Mouse (Mus musculus): ENCODE data around the gene Ephb1. TPM values are rescaled to one million over a fixed set of nuclear protein-coding genes. Genes with fewer than 3 reads are reported as not detected.

Ephb1 gene
- polyA plus RNA-seq, 1 experiment from 2014 or later = 1.7 TPM

DNA sequence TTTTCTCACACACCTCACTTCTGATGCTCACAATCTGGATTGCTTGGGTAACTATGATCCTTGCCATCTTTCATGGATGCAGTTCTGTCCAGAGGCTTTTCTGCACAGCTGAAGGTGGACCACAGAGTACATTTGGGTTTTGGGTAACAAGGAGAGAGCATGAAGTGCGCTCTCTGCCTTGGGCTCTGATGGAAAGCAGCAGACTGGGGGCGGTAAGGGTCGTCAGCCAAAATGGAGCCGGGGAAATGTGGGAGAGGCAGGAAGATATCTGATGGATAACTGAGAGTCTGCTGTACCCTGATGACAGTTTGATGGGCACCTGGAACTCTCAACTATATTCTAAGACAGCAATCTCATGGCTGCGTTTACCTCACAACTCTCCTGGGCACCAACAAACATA, 19.4 kb upstream of the Ephb1 start:
- no peak for ATAC-seq (ENCODE audit: insufficient number of reproducible peaks, insufficient read depth, low FRiP score, low read depth)

DNA sequence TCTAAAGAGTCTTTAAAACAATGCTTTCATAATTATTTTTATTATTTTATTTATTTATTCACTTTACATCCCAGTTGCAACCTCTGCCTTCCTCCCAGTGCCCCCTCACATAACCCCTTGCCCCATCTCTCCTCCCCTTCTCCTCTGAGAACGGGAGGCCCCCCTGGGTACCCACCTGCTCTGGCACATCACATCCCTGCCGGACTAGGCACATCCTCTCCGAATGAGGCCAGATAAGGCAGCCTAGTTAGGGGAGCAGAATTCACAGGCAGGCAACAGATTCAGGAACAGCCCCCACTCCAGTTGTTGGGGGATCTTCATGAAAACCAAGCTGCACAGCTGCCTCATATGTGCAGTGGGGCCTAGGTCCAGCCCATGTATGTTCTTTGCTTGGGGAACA, 17.4 kb upstream of the Ephb1 start:
- Histone ChIP-seq H3K4me2 (ENCODE audit: low read length) (no peak overlapping the region), H3K4me3 (ENCODE audit: control insufficient read depth in 1 of 2, insufficient read depth in 1 of 2, low read depth in 1 of 2, low read length in 2 of 2) (no peak overlapping the region), H3K9me3 (ENCODE audit: control insufficient read depth, low read length) (no peaks in the 10 kb centered on the region), H3K36me3 (ENCODE audit: control insufficient read depth, insufficient read depth, low read length) (no peaks in the 10 kb centered on the region), H3K9ac (ENCODE audit: low read length) (no peak overlapping the region), H3K27ac (replicated peaks in 1 of 2; ENCODE audit: control insufficient read depth in 1 of 2, insufficient read depth in 1 of 2, low read depth in 2 of 2, low read length in 2 of 2) (no peak overlapping the region), H3K4me1 (ENCODE audit: control insufficient read depth in 2 of 2, insufficient read depth in 2 of 2, low read length in 2 of 2) (no peaks in the 10 kb centered on the region), H3K27me3 (ENCODE audit: control insufficient read depth, insufficient read depth, low read length) (no peaks in the 10 kb centered on the region)
- no peak for ATAC-seq (ENCODE audit: insufficient number of reproducible peaks, insufficient read depth, low FRiP score, low read depth)
- WGBS = 63% methylated on average over 3 of the region's 3 CpGs

More for the DNA sequence above, 19.4 kb upstream of the Ephb1 start:
- WGBS = 56% methylated on average over 5 of the region's 5 CpGs
- no peak overlapping the region for H3K9ac ChIP-seq (ENCODE audit: low read length)
- H3K27ac ChIP-seq (replicated peaks in 1 of 2; ENCODE audit: control insufficient read depth in 1 of 2, insufficient read depth in 1 of 2, low read depth in 2 of 2, low read length in 2 of 2) = no peak overlapping the region
- H3K9me3 ChIP-seq (ENCODE audit: control insufficient read depth, low read length) = no peaks in the 10 kb centered on the region
- no peaks in the 10 kb centered on the region for H3K36me3 ChIP-seq (ENCODE audit: control insufficient read depth, insufficient read depth, low read length)
- no peaks in the 10 kb centered on the region for H3K4me1 ChIP-seq (ENCODE audit: control insufficient read depth in 2 of 2, insufficient read depth in 2 of 2, low read length in 2 of 2)
- H3K4me2 ChIP-seq (ENCODE audit: low read length) = no peak overlapping the region
- no peaks in the 10 kb centered on the region for H3K27me3 ChIP-seq (ENCODE audit: control insufficient read depth, insufficient read depth, low read length)
- H3K4me3 ChIP-seq (ENCODE audit: control insufficient read depth in 1 of 2, insufficient read depth in 1 of 2, low read depth in 1 of 2, low read length in 2 of 2) = no peak overlapping the region

DNA sequence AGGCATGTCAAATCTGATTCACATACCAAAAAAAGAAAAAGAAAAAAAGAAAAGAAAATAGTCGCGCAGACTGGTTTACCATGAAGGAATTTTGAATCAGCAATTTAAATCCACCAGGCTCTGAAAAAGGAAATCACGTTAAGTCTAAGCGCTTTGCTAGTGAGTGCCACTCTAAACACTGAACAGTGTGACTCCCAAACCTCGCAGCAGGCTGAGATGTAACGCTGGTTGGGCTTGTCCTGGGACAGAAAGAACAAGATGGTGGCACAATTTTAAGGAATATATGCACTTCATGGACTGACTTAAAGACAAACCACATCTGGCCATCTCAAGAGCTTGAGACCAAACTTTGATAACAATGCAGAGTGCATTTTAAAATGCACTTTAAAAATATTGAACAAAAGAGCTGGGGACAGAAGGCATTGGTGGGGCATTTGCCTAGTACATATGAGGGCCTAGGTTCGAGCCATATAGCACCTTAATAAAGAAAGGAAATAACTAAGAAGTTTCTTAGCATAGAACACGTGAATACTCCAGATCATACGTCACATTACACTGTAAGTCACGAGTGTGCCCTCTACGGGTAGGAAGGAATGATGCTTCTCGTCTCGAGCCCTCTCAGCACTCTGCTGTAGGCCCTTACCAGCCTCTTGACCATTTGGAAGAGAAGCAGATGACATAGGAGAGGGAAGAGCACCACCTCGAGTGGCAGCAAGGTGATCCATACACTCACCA, 16.7 kb upstream of the Ephb1 start:
- no peaks in the 10 kb centered on the region for H3K27me3 ChIP-seq (ENCODE audit: control insufficient read depth, insufficient read depth, low read length)
- H3K4me3 ChIP-seq (ENCODE audit: control insufficient read depth in 1 of 2, insufficient read depth in 1 of 2, low read depth in 1 of 2, low read length in 2 of 2) = no peak overlapping the region
- H3K4me1 ChIP-seq (ENCODE audit: control insufficient read depth in 2 of 2, insufficient read depth in 2 of 2, low read length in 2 of 2) = no peaks in the 10 kb centered on the region
- ATAC-seq (ENCODE audit: insufficient number of reproducible peaks, insufficient read depth, low FRiP score, low read depth) = no peak
- H3K9ac ChIP-seq (ENCODE audit: low read length) = no peak overlapping the region
- no peak overlapping the region for H3K4me2 ChIP-seq (ENCODE audit: low read length)
- no peaks in the 10 kb centered on the region for H3K36me3 ChIP-seq (ENCODE audit: control insufficient read depth, insufficient read depth, low read length)
- H3K27ac ChIP-seq (replicated peaks in 1 of 2; ENCODE audit: control insufficient read depth in 1 of 2, insufficient read depth in 1 of 2, low read depth in 2 of 2, low read length in 2 of 2) = no peak overlapping the region
- 47% methylated on average over 14 of the region's 14 CpGs for WGBS
- no peaks in the 10 kb centered on the region for H3K9me3 ChIP-seq (ENCODE audit: control insufficient read depth, low read length)

DNA sequence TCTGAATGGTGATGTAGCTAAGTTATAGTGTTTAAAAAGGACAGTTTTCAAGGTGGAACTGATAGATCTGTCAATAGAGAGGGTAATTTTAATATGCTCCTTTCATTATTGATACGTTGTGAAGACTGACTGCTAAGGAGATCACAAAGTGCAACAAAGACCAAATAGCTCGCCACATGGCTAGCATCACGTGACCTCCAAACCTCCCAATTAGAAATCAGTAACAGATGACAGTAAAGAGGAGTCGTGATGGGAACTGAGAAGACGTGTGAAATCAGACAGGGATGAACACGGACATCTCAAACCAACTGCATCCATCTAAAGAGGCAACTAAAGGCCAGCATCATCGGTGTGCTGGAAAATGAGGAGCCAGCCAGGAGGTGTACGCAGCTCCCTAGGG, 15.6 kb upstream of the Ephb1 start:
- no peak overlapping the region for H3K9ac ChIP-seq (ENCODE audit: low read length)
- H3K27ac ChIP-seq (replicated peaks in 1 of 2; ENCODE audit: control insufficient read depth in 1 of 2, insufficient read depth in 1 of 2, low read depth in 2 of 2, low read length in 2 of 2) = no peak overlapping the region
- H3K4me3 ChIP-seq (ENCODE audit: control insufficient read depth in 1 of 2, insufficient read depth in 1 of 2, low read depth in 1 of 2, low read length in 2 of 2) = no peak overlapping the region
- H3K27me3 ChIP-seq (ENCODE audit: control insufficient read depth, insufficient read depth, low read length) = no peaks in the 10 kb centered on the region
- no peak overlapping the region for H3K4me2 ChIP-seq (ENCODE audit: low read length)
- ATAC-seq (ENCODE audit: insufficient number of reproducible peaks, insufficient read depth, low FRiP score, low read depth) = no peak
- WGBS = 60% methylated on average over 8 of the region's 8 CpGs
- H3K4me1 ChIP-seq (ENCODE audit: control insufficient read depth in 2 of 2, insufficient read depth in 2 of 2, low read length in 2 of 2) = no peaks in the 10 kb centered on the region
- no peaks in the 10 kb centered on the region for H3K9me3 ChIP-seq (ENCODE audit: control insufficient read depth, low read length)
- no peaks in the 10 kb centered on the region for H3K36me3 ChIP-seq (ENCODE audit: control insufficient read depth, insufficient read depth, low read length)

DNA sequence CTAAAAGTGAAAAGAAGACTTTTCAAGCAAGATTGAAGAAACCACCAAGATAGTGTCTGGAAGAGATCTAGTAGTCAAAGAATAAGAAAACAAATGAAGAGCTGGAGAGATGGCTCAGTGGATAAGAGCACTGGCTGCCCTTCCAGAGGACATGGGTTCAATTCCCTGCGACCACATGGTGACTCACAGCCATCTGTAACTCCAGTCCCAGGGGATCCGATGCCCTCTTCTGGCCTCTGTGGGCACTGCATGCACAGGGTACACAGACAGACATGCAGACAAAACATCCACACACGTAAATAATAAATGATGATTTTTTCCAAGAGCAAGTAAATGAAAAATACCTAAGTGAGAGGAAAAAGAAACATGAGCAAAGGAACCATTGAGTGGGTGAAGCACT, 14.6 kb upstream of the Ephb1 start:
- H3K9ac ChIP-seq (ENCODE audit: low read length) = no peak overlapping the region
- H3K9me3 ChIP-seq (ENCODE audit: control insufficient read depth, low read length) = no peaks in the 10 kb centered on the region
- WGBS = 69% methylated on average over 3 of the region's 3 CpGs
- H3K4me2 ChIP-seq (ENCODE audit: low read length) = no peak overlapping the region
- H3K4me3 ChIP-seq (ENCODE audit: control insufficient read depth in 1 of 2, insufficient read depth in 1 of 2, low read depth in 1 of 2, low read length in 2 of 2) = no peak overlapping the region
- no peak overlapping the region for H3K27ac ChIP-seq (replicated peaks in 1 of 2; ENCODE audit: control insufficient read depth in 1 of 2, insufficient read depth in 1 of 2, low read depth in 2 of 2, low read length in 2 of 2)
- no peak for ATAC-seq (ENCODE audit: insufficient number of reproducible peaks, insufficient read depth, low FRiP score, low read depth)
- H3K4me1 ChIP-seq (ENCODE audit: control insufficient read depth in 2 of 2, insufficient read depth in 2 of 2, low read length in 2 of 2) = no peaks in the 10 kb centered on the region
- H3K36me3 ChIP-seq (ENCODE audit: control insufficient read depth, insufficient read depth, low read length) = no peaks in the 10 kb centered on the region
- no peaks in the 10 kb centered on the region for H3K27me3 ChIP-seq (ENCODE audit: control insufficient read depth, insufficient read depth, low read length)

DNA sequence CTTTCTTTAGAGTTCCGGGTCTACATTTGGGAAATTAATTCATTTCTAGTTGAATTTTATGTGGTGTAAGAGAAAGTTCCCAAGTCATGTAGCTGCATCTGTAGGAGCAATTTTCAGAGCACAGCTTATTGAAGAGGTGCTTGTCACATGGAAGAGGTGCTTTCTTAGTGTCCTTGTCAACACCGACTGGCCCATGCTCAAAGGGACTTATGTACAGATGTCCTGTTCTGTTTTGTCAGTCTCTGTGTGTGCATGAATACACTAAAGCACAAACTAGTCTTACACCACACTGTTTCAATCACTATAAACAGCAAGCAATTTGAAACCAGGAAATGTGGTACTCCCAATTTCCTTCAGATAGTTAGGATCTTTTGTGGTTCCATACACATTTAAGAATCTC, 13.3 kb upstream of the Ephb1 start:
- H3K4me3 ChIP-seq (ENCODE audit: control insufficient read depth in 1 of 2, insufficient read depth in 1 of 2, low read depth in 1 of 2, low read length in 2 of 2) = no peak overlapping the region
- H3K36me3 ChIP-seq (ENCODE audit: control insufficient read depth, insufficient read depth, low read length) = no peaks in the 10 kb centered on the region
- H3K4me2 ChIP-seq (ENCODE audit: low read length) = no peak overlapping the region
- no peaks in the 10 kb centered on the region for H3K9me3 ChIP-seq (ENCODE audit: control insufficient read depth, low read length)
- no peaks in the 10 kb centered on the region for H3K27me3 ChIP-seq (ENCODE audit: control insufficient read depth, insufficient read depth, low read length)
- no peak for ATAC-seq (ENCODE audit: insufficient number of reproducible peaks, insufficient read depth, low FRiP score, low read depth)
- H3K27ac ChIP-seq (replicated peaks in 1 of 2; ENCODE audit: control insufficient read depth in 1 of 2, insufficient read depth in 1 of 2, low read depth in 2 of 2, low read length in 2 of 2) = no peak overlapping the region
- 80% methylated on average over 2 of the region's 2 CpGs for WGBS
- H3K9ac ChIP-seq (ENCODE audit: low read length) = no peak overlapping the region
- no peaks in the 10 kb centered on the region for H3K4me1 ChIP-seq (ENCODE audit: control insufficient read depth in 2 of 2, insufficient read depth in 2 of 2, low read length in 2 of 2)

DNA sequence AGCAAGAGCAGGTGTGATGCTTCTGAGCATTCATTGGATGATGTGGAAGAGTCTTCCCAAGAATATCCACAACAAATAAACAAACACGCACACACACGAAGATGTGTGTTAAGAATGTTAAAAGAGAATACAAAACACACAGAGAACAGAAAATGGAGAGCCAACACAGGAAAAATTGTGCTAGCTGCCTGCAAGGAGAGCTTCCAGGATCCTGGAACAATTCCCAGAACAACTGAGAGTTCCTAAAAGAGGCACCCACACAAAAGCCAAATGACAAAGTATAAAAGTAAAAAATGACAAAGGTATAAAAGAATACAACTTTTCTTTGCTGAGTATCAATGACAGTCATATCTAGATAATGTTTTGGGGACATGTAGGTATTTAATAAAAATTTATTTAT, 11.0 kb upstream of the Ephb1 start:
- H3K9ac ChIP-seq (ENCODE audit: low read length) = no peak overlapping the region
- H3K27ac ChIP-seq (replicated peaks in 1 of 2; ENCODE audit: control insufficient read depth in 1 of 2, insufficient read depth in 1 of 2, low read depth in 2 of 2, low read length in 2 of 2) = no peak overlapping the region
- H3K4me1 ChIP-seq (ENCODE audit: control insufficient read depth in 2 of 2, insufficient read depth in 2 of 2, low read length in 2 of 2) = no peaks in the 10 kb centered on the region
- no peak overlapping the region for H3K4me3 ChIP-seq (ENCODE audit: control insufficient read depth in 1 of 2, insufficient read depth in 1 of 2, low read depth in 1 of 2, low read length in 2 of 2)
- WGBS = 88% methylated on average over 2 of the region's 2 CpGs
- no peaks in the 10 kb centered on the region for H3K36me3 ChIP-seq (ENCODE audit: control insufficient read depth, insufficient read depth, low read length)
- ATAC-seq (ENCODE audit: insufficient number of reproducible peaks, insufficient read depth, low FRiP score, low read depth) = no peak
- H3K9me3 ChIP-seq (ENCODE audit: control insufficient read depth, low read length) = no peaks in the 10 kb centered on the region
- no peak overlapping the region for H3K4me2 ChIP-seq (ENCODE audit: low read length)
- H3K27me3 ChIP-seq (ENCODE audit: control insufficient read depth, insufficient read depth, low read length) = no peaks in the 10 kb centered on the region

DNA sequence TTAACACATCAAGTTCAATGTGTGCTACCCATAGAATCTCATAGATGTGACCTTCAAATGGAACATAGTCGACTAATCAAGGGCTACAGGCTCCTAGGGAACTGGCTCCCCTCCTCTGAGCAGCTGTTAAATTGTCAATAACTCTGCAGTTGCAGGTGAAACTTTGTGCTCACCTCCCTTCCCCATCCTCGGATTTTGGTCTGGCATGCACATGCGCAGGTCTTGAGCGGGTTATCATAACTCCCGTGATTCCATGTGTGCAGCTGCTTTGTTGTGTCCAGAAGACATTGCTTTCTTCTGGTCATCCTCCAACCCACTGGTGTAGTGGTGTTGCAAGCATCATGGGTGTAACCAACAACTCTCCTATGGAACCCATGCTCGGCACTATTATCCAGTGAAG, 4.8 kb upstream of the Ephb1 start:
- Histone ChIP-seq H3K4me1 (ENCODE audit: control insufficient read depth in 2 of 2, insufficient read depth in 2 of 2, low read length in 2 of 2) (peaks cover 0 to 2% of the 10 kb centered on the region in 2 experiments; a peak in 1 of 4 replicates), H3K27me3 (ENCODE audit: control insufficient read depth, insufficient read depth, low read length) (peaks cover 50% of the 10 kb centered on the region)

More for the DNA sequence above, 4.8 kb upstream of the Ephb1 start:
- Histone ChIP-seq H3K4me2 (ENCODE audit: low read length) (no peak overlapping the region), H3K27ac (replicated peaks in 1 of 2; ENCODE audit: control insufficient read depth in 1 of 2, insufficient read depth in 1 of 2, low read depth in 2 of 2, low read length in 2 of 2) (no peak overlapping the region), H3K36me3 (ENCODE audit: control insufficient read depth, insufficient read depth, low read length) (no peaks in the 10 kb centered on the region), H3K4me3 (ENCODE audit: control insufficient read depth in 1 of 2, insufficient read depth in 1 of 2, low read depth in 1 of 2, low read length in 2 of 2) (no peak overlapping the region), H3K9ac (ENCODE audit: low read length) (no peak overlapping the region), H3K9me3 (ENCODE audit: control insufficient read depth, low read length) (no peaks in the 10 kb centered on the region)
- 84% methylated on average over 6 of the region's 6 CpGs for WGBS
- ATAC-seq (ENCODE audit: insufficient number of reproducible peaks, insufficient read depth, low FRiP score, low read depth) = no peak

All from heart, embryonic 14.5 days (tissue).